Mouse (Mus musculus) embryonic facial prominence, embryonic 11.5 days (tissue): ENCODE measurements around the gene Haus5. TPM values are rescaled to one million over a fixed set of nuclear protein-coding genes. Genes with fewer than 3 reads are reported as not detected.

Experiments used
- ATAC-seq: fragments of 200-750 bp; cut with Nextera tagmentation; replicated peaks from 2 replicates; pipeline ENCODE4 v1.8.0; 2017; ENCODE audit warnings: low read depth; ENCODE audit not compliant: insufficient number of reproducible peaks, low FRiP score, low TSS enrichment
- DNase-seq: peaks from one replicate; pipeline ENCODE4 v3.0.0-alpha.2; 2015; ENCODE audit warnings: low spot score
- H3K27ac ChIP-seq: fragments of 300-500 bp; sonication (generic); replicated peaks from 2 replicates; pipeline ENCODE4 v1.5.1; 2014; ENCODE audit warnings: mild to moderate bottlenecking, low read depth, low read length, control low read depth
- H3K27me3 ChIP-seq: fragments of 300-500 bp; sonication (generic); 2 replicates; pipeline ENCODE4 v1.6.1; 2014; ENCODE audit warnings: mild to moderate bottlenecking, low read length, moderate library complexity, mixed read lengths; ENCODE audit not compliant: control insufficient read depth, insufficient read depth
- H3K36me3 ChIP-seq: fragments of 300-500 bp; sonication (generic); replicated peaks from 2 replicates; pipeline ENCODE4 v1.6.1; 2014; ENCODE audit warnings: low read depth, mild to moderate bottlenecking, low read length, moderate library complexity, mixed read lengths; ENCODE audit not compliant: control insufficient read depth, insufficient read depth
- H3K4me1 ChIP-seq: fragments of 300-500 bp; sonication (generic); 2 replicates; pipeline ENCODE4 v1.6.1; 2014; ENCODE audit warnings: low read length, mixed read lengths; ENCODE audit not compliant: control insufficient read depth, insufficient read depth
- H3K4me2 ChIP-seq: fragments of 300-500 bp; sonication (generic); 2 replicates; pipeline ENCODE4 v1.6.1; 2014; ENCODE audit warnings: low read depth, mild to moderate bottlenecking, control low read depth, low read length, moderate library complexity
- H3K4me3 ChIP-seq: fragments of 300-500 bp; sonication (generic); 2 replicates; pipeline ENCODE4 v1.5.1; 2014; ENCODE audit warnings: low read depth, low read length, control low read depth
- H3K9ac ChIP-seq: fragments of 300-500 bp; sonication (generic); replicated peaks from 2 replicates; pipeline ENCODE4 v1.6.1; 2014; ENCODE audit warnings: mild to moderate bottlenecking, control low read depth, low read length
- H3K9me3 ChIP-seq: fragments of 300-500 bp; sonication (generic); replicated peaks from 2 replicates; pipeline ENCODE4 v1.6.1; 2016; ENCODE audit warnings: mild to moderate bottlenecking, low read length, inconsistent platforms, mixed read lengths; ENCODE audit not compliant: control insufficient read depth
- WGBS: fragments of 180-500 bp; shearing (Covaris S2); extraction: QIAGEN DNeasy Blood & Tissue Kit; methylation state at CpG from one replicate; pipeline ENCODE4 v1.1.7; 2014; 5-methylcytosine and 5-hydroxymethylcytosine counted together
- polyA plus RNA-seq: library from polyadenylated mRNA; unstranded; fragments of >200 nt; fragmentation: Nextera tagmentation; extraction: Ambion mirVana; gene quantifications from 2 replicates; pipeline ENCODE4 v1.2.1, GENCODE M21; 2014

Gene Haus5
- polyA plus RNA-seq: 50.1 and 53.1 TPM in 2 replicates

DNA sequence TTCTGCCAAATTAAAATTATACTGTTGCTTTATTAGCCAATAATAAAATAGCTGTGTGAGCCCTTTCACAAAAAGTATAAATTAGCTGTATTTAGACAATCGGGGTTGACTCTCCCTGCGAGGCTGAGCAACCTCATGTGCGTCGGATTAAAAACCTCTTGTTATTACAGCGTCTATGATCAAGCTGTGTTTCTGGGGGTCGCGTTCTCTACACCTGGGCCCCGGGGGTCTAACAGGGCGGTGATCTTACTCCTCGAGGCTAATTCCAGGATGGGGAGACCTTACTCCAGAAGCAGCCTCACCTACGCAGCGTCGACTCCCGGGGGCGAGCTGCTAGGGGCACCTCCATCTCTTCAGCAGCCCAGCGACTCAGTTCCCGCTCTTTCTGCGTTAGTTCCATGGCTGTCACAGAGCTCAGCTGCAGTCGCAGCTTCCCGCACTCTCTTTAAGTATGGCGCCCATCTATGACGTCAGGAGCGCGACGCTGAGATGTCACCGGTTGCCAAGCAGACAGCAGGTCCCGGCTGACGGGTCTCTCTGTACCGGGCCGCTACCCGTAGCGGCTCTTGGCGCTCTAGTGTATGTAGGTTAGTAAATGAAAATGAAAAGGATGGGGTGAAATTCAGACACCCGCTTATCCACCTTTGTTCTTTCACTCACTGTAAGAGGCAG lies at the start of gene Haus5:
Gene Haus5, minus strand, starts transcription at position 466 of the 672 bp plus-strand sequence.
- under 1% methylated on average over 34 of the region's 34 CpGs for WGBS
- peak within 1 kb of the TSS; percentile 76 for H3K4me2 ChIP-seq
- DNase-seq (peak; percentile 95), ATAC-seq (peak; percentile 87)
- no peaks in the 10 kb centered on the region for H3K4me1 ChIP-seq
- H3K27ac ChIP-seq: no peak within 1 kb of the TSS
- peak within 1 kb of the TSS; percentile 64 for H3K4me3 ChIP-seq
- H3K27me3 ChIP-seq: no peaks in the 10 kb centered on the region
- H3K9ac ChIP-seq: peak within 1 kb of the TSS; percentile 73
- no peaks in the 10 kb centered on the region for H3K9me3 ChIP-seq
- H3K36me3 ChIP-seq: peaks cover 5% of the 10 kb centered on the region

GRCm38 (mm10) chr7:30711942-30712341 lies 47.1 kb upstream of the Haus5 start, which contains the start of gene Atp4a:
Atp4a (plus strand) TSS chr7:30712209.
- no peak for DNase-seq
- H3K36me3 ChIP-seq: no peaks in the 10 kb centered on the region
- no peak for ATAC-seq
- H3K4me1 ChIP-seq: no peaks in the 10 kb centered on the region
- no peaks in the 10 kb centered on the region for H3K9me3 ChIP-seq
- H3K4me3 ChIP-seq: no peak within 1 kb of the TSS
- peaks cover 9% of the 10 kb centered on the region for H3K27me3 ChIP-seq
- no peak within 1 kb of the TSS for H3K9ac ChIP-seq
- no peak within 1 kb of the TSS for H3K4me2 ChIP-seq
- WGBS: 92% methylated on average over 3 of the region's 3 CpGs
- no peak within 1 kb of the TSS for H3K27ac ChIP-seq

DNA sequence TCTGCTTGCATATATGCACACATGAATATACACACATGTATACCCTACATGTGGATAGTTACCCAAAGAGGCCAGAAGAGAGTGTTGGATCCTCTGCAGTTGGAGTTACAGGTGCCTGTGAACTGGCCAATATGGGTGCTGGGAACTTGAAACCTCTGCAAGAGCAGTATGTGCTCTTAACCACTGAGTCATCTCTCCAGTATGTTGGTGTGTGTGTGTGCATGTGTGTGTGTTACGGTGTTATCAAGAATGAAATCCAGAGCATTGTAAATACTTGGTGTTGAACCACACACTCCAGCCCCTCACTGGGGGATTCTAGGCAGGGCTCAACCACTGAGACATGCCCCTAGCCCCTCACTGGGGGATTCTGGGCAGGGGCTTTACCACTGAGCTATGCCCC lies 42.6 kb upstream of the Haus5 start:
- Histone ChIP-seq H3K4me2 (no peak overlapping the region), H3K27ac (no peak overlapping the region), H3K9ac (no peak overlapping the region), H3K4me3 (no peak overlapping the region), H3K36me3 (no peaks in the 10 kb centered on the region), H3K27me3 (no peaks in the 10 kb centered on the region), H3K9me3 (no peaks in the 10 kb centered on the region), H3K4me1 (no peaks in the 10 kb centered on the region)
- 87% methylated on average over 1 of the region's 1 CpGs for WGBS
- DNase-seq (no peak), ATAC-seq (no peak)

DNA sequence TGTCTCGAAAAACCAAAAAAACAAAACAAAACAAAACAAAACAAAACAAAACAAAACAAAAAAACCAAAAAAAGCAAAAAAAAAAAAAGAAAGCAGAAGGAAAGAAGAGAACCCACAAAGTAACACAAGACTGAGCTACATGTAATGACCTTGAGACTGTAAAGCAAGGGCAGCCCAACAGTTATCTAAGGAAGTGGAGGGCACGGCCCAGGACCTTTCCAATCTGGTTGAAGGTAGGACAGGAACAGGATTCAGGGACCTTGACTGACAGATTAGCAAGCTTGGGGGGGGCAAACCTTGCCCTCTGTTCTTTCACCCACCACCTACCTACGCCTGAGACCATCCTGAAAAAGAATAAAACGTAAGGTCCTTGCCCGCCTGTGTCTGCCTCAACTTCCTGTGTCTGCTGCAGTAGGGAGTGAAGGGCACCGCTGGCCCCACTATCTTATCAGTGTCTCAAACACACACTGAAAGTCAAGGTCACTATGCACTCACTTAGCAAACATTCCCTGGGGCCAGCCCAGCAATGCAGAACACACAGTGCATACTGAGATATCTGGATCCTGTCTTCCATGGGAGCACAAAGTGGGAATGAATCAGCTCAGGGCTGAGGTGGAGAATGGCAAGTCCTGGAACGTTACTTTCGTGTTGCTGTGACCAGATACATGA lies 41.6 kb upstream of the Haus5 start:
- Histone ChIP-seq H3K4me2 (no peak overlapping the region), H3K27ac (no peak overlapping the region), H3K27me3 (no peaks in the 10 kb centered on the region), H3K4me1 (no peaks in the 10 kb centered on the region), H3K9me3 (no peaks in the 10 kb centered on the region), H3K36me3 (no peaks in the 10 kb centered on the region), H3K9ac (no peak overlapping the region), H3K4me3 (no peak overlapping the region)
- ATAC-seq (no peak), DNase-seq (no peak)
- WGBS: 71% methylated on average over 8 of the region's 8 CpGs

- Histone ChIP-seq H3K27ac (no peak within 1 kb of the TSS), H3K4me2 (no peak within 1 kb of the TSS), H3K9me3 (no peaks in the 10 kb centered on the region), H3K4me1 (no peaks in the 10 kb centered on the region), H3K27me3 (no peaks in the 10 kb centered on the region), H3K9ac (no peak within 1 kb of the TSS), H3K4me3 (no peak within 1 kb of the TSS), H3K36me3 (no peaks in the 10 kb centered on the region)
- no peak for ATAC-seq
- WGBS: 35% methylated on average over 9 of the region's 9 CpGs
- DNase-seq: peak; percentile 20
These were observed 33.8 kb upstream of the Haus5 start, which contains the start of gene 2200002J24Rik for GRCm38 (mm10) chr7:30698589-30698988. 2200002J24Rik (plus strand) TSS chr7:30698926.

GRCm38 (mm10) chr7:30698101-30698500 lies 33.3 kb upstream of the Haus5 start:
- ATAC-seq (no peak), DNase-seq (no peak)
- Histone ChIP-seq H3K27ac (no peak overlapping the region), H3K4me1 (no peaks in the 10 kb centered on the region), H3K27me3 (no peaks in the 10 kb centered on the region), H3K4me3 (no peak overlapping the region), H3K4me2 (no peak overlapping the region), H3K9me3 (no peaks in the 10 kb centered on the region), H3K36me3 (no peaks in the 10 kb centered on the region), H3K9ac (no peak overlapping the region)
- 65% methylated on average over 5 of the region's 5 CpGs for WGBS

- Histone ChIP-seq H3K4me2 (no peak overlapping the region), H3K4me1 (no peaks in the 10 kb centered on the region), H3K9ac (no peak overlapping the region), H3K27ac (no peak overlapping the region), H3K4me3 (no peak overlapping the region), H3K9me3 (no peaks in the 10 kb centered on the region), H3K27me3 (peaks cover 8% of the 10 kb centered on the region), H3K36me3 (no peaks in the 10 kb centered on the region)
- DNase-seq (no peak), ATAC-seq (no peak)
- 71% methylated on average over 6 of the region's 6 CpGs for WGBS
These were observed 23.5 kb upstream of the Haus5 start for GRCm38 (mm10) chr7:30688325-30688724.

DNA sequence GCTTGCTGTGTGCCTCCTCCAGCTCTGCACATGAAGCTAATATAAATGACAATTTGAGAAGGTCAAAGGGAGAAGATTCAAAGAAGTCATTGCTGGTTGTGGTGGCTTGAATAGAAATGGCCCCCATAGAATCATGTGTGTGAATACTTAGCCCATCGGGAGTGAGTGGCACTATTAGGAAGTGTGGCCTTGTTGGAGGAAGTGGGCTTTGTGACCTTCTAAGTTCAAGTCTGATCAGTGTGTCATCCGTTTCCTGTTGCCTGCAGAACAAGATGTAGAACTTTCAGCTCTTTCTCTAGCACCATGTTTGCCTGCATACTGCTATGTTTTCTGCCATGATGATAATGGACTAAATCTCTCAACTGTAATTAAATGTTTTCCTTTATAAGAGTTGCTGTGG lies 18.6 kb upstream of the Haus5 start:
- Histone ChIP-seq H3K27ac (no peak overlapping the region), H3K9ac (no peak overlapping the region), H3K4me3 (no peak overlapping the region), H3K4me1 (no peaks in the 10 kb centered on the region), H3K27me3 (peaks cover 7% of the 10 kb centered on the region), H3K9me3 (no peaks in the 10 kb centered on the region), H3K36me3 (no peaks in the 10 kb centered on the region), H3K4me2 (no peak overlapping the region)
- WGBS: 80% methylated on average over 2 of the region's 2 CpGs
- DNase-seq (no peak), ATAC-seq (no peak)
